Mouse (Mus musculus) subcutaneous adipose tissue, adult 2 months (tissue): ENCODE results near the gene Cmtm4. TPM values are rescaled to one million over a fixed set of nuclear protein-coding genes. Genes with fewer than 3 reads are reported as not detected.

Experiments
- polyA plus RNA-seq: library from polyadenylated mRNA; depleted of rRNA; stranded (reverse); fragments of >200 nt; gene quantifications from 2 replicates; pipeline ENCODE4 v1.2.3, GENCODE M21; 2012; ENCODE audit warnings: low replicate concordance; rRNA removed

Cmtm4 gene
- 12.0 and 20.6 TPM in 2 replicates for polyA plus RNA-seq

DNA sequence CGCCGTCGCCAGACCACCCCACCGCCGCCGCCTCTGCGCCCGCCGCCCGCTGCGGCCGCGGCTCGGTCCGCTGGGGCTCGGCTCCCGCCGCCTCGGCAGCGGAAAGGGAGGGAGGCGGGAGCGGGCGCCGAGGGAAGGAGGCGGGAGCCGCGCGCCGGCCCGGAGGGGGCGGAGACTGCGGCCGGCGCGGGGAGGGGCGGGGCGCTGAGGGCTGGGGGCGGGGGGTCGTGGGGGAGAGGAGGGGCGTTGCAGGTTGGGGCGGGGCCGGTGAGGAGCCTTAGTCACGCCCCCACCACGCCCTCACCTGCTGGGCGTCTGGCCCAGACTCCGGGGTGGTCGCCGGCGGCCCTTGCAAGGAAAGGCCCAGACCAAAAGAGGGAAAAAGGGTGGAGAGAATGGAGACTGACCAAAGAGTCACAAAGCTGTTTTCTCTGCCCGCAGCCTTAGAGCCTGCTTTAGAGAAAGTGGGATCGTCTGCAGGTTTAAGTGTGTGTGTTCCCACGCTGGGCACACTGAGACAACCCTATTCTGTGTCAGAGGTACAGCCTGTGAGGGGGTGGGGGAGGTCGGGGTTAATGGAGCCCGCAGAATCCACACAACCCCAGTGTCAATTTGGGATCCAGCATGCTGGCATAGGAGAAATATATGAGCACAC is at the start of gene Cmtm4:
Gene Cmtm4 (minus strand): TSS at position 105 of the 655 bp plus-strand sequence.

DNA sequence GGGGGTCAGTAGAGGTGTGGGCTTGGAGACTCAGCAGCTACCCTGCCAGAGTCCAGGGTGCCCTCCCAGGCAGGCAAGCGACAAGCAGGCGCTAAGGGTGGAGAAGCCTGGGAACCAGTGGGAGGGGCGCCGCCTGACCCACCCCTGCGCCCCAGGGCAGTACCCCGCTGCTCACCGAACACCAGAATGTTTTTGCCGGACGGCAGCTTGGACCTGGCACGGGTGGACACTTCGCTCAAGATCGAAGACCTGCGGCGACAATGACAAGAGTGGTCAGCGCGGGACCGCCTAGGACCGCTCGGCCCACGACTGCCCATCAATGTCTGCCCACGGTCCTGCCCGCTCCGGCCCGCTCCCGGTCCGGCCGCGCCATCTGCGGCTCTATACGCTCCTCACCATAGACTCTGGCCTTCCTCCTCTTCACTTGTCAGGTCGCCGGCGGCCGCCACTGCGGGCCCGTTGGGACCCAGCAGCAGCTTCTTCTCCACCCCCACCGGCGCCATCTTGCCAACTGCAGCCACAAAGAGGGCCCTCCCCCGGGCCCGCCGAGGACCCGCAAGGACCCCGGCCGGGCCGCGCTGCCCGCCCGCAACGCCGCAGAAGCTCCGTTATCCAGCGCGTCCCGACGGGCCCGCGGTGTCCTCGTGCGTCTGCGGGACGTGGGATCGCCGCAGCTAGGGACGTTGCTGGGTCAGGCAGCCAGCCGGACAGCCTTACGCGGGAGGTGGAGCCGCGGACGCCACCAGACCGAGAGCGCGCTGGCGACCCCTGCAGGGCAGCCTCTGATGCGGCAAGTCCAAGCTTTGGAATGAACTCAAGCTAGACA is 46.9 kb upstream of the Cmtm4 start, which contains the start of gene Dync1li2:
Gene Dync1li2 (minus strand): TSS at position 749 of the 826 bp plus-strand sequence.

DNA sequence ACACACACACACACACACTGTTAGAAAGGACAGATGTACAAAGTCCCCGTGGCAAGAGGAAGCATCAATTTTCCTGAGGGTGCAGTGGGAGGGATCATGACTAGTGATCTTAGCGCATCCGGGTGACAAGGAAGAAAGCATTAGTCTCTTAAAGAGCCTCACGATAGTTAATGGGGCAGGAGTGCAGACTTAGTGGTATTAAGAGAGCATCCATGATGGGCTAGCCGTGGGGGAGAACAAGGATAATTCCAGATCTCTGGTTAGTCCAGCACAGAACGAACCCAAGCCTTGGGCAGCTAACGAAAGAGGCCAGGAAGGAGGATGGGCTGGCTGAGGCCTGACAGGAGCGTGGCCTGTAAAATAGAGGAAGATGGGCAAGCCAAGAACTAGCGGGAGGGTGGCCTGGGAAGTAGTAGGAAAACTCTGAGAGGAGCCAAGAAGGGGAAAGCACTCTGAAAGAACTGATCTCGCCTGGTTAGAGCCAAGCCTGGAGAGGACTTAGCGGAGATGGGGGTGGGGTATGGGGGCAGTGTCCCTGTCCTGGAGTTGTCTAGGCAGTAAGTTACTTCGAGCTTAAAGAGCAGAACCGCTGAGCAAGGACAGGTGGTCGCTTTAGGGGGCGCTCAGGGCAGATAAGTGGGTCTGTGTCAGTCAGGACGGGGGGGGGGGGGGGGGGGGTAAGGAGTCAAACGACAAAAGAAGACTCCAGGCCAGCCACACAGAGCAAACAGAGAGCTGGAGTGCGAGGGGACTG is 56.2 kb downstream of the Cmtm4 start, which contains the start of gene Cmtm3:
Gene Cmtm3 (plus strand): TSS at position 182 of the 754 bp plus-strand sequence.

DNA sequence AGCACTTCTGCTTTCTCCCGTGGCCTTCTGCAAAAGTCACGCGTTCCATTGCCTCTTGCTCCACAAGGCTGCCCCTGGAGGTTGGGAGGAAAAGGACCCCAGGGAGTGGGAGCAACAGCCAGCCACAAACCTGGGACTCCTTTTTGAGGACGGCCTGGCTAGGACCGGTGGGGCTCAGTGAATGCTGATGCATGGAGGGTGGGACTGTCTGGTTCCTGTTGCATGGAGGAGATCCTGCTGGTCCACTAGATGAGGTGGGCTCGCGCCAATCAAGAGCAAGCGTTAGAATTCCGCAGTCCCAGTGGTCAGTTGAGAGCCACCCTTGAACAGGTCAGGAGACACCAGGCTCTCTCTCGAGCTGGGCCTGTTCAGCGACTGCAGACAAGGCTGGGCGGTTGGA is 73.7 kb downstream of the Cmtm4 start, which contains the start of gene Cmtm2b:
Gene Cmtm2b (plus strand): TSS at position 301 of the 400 bp plus-strand sequence.

DNA sequence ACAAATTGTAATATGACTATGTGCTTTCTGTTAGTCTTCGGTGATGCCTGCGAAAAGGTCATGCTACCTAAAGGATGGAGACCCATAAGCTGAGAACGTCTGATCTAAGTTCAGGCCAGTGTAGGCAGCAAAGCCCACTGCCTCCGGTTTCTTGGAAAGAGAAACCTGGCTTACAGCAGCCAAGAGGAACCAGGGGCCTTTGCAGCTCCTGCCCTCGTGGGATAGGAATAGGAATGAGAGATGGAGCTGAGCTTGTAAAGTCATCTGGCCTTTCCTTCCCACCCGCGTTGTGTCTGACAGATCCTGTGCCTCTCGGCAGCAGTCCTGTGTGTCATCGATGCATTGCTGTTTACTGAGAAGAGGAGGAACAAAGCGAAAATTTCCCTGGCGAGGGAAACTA is 74.3 kb downstream of the Cmtm4 start, which contains the start of gene Gm11020:
Gene Gm11020 (plus strand): TSS at position 301 of the 400 bp plus-strand sequence.

DNA sequence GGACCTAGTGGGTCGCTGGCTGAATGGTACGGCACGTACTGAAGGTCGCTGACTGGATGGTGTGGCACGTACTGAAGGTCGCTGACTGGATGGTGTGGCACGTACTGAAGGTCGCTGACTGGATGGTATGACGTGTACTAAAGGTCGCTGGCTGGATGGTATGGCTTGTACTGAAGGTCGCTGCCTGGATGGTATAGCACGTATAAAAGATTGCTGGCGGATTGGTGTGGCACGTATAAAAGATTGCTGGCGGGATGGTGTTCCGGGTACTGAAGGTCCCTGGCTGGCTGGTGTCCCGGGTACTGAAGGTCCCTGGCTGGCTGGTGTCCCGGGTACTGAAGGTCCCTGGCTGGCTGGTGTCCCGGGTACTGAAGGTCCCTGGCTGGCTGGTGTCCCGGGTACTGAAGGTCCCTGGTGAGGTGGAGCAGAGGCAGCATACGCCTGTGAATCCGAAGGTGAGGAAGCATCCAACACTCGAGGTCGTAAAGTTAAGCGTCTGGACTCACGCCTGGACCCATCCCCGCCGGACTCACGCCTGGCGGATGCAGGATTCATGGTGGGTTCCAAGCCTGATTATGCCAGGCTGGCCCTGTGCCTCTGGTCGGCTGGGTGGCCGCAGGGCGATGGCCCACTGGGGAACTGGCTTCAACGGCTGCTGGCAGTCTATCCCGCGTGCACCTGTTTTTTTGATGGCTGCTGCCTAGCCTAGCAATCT is 86.0 kb downstream of the Cmtm4 start, which contains the start of the genes Gm45711 and Cmtm1:
Gene Gm45711 (minus strand): TSS at position 641 of the 715 bp plus-strand sequence.
Gene Cmtm1 (minus strand): TSS at position 705 of the 715 bp plus-strand sequence.

Other genes with a start within 250 kb of the Cmtm4 start
- 2.3 and 5.7 TPM in 2 replicates for gene Bean1, start 225.4 kb downstream of the Cmtm4 start, polyA plus RNA-seq
- 28.2 and 30.0 TPM in 2 replicates for gene Tk2, start 147.2 kb downstream of the Cmtm4 start, polyA plus RNA-seq
- 6.3 and 14.7 TPM in 2 replicates for gene Cklf, start 144.9 kb downstream of the Cmtm4 start, polyA plus RNA-seq
- not detected in 2 replicates for gene Cmtm2a, start 102.6 kb downstream of the Cmtm4 start, polyA plus RNA-seq
- gene Gm45711, start 85.7 kb downstream of the Cmtm4 start, polyA plus RNA-seq: not detected in 2 replicates
- gene Cmtm1, start 85.7 kb downstream of the Cmtm4 start, polyA plus RNA-seq: not detected in 2 replicates
- not detected in 2 replicates for gene Gm11020, start 74.2 kb downstream of the Cmtm4 start, polyA plus RNA-seq
- not detected in 2 replicates for gene Cmtm2b, start 73.6 kb downstream of the Cmtm4 start, polyA plus RNA-seq
- gene Cmtm3, start 56.4 kb downstream of the Cmtm4 start, polyA plus RNA-seq: 149 and 286 TPM in 2 replicates
- gene Dync1li2, start 47.2 kb upstream of the Cmtm4 start, polyA plus RNA-seq: 26.5 and 32.8 TPM in 2 replicates
- gene Terb1, start 114.1 kb upstream of the Cmtm4 start, polyA plus RNA-seq: not detected in 2 replicates
- 12.8 and 19.6 TPM in 2 replicates for gene Nae1, start 138.8 kb upstream of the Cmtm4 start, polyA plus RNA-seq
- gene Car7, start 138.9 kb upstream of the Cmtm4 start, polyA plus RNA-seq: 6.9 and 25.1 TPM in 2 replicates
- gene Pdp2, start 195.6 kb upstream of the Cmtm4 start, polyA plus RNA-seq: 9.1 and 12.1 TPM in 2 replicates
- gene Cdh16, start 228.6 kb upstream of the Cmtm4 start, polyA plus RNA-seq: 0.14 and 4.5 TPM in 2 replicates
- 15.7 and 22.8 TPM in 2 replicates for gene Rrad, start 235.5 kb upstream of the Cmtm4 start, polyA plus RNA-seq
- 40.4 and 45.6 TPM in 2 replicates for gene Ciao2b, start 246.2 kb upstream of the Cmtm4 start, polyA plus RNA-seq